Mouse (Mus musculus) mature B cell (primary cell): ENCODE measurements around the gene Trcg1.
"Not testable (repeated sequence)": the region's sequence is repeated elsewhere in the genome, so short reads cannot be mapped to it uniquely, and the experiment has no call there.

ENCODE experiments used
- in situ Hi-C: fragments of 300-500 bp; cut with MboI; formaldehyde crosslinking; loops from 2 replicates; pipeline ENCODE4 v1.14.3; 2019

Trcg1 gene

GRCm38 (mm10) chr9:57236256-57236655 lies at the start of gene Trcg1:
TSS of gene Trcg1 (plus strand) at chr9:57236556.
- in situ Hi-C loops, result no loop called here

DNA sequence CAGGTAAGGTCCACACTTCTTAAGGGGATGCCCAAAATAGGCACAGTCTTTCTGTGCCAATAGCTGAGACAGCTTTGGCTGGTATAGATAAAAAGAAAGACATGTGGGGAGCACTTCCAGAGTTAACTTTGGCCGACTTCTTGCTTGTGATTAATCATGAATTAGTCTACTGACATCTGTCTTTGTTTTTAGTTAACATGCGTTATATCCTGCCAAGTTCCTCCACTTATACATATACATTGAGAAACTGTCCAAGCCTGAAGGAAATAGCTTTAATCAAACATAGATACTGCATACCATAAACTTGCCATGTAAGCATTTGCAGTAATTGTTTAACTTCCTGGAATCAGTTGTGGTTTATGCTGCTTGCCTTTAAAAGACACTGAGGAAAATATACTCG lies 39.6 kb upstream of the Trcg1 start:
- in situ Hi-C loops, result no loop called here

DNA sequence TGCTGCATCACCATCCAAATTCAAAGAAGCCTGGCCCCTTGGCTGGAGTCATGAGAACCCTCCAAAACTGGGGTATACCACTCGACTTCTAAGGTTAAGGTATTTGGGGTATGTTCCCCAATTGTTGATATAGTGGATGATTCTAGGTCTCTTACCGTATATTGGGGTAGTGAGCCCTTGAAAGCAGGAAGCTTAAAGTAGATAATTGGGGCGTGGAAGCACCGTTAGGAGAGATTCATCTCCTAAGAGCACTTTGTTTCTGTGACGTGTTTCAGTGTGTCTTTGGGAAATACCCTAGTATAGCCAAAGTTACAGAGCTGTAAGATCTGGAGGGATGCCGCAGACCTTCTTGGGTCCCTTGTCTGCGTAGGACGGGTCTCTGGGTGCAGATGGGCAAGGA lies 38.9 kb upstream of the Trcg1 start:
- in situ Hi-C loops, result no loop called here

DNA sequence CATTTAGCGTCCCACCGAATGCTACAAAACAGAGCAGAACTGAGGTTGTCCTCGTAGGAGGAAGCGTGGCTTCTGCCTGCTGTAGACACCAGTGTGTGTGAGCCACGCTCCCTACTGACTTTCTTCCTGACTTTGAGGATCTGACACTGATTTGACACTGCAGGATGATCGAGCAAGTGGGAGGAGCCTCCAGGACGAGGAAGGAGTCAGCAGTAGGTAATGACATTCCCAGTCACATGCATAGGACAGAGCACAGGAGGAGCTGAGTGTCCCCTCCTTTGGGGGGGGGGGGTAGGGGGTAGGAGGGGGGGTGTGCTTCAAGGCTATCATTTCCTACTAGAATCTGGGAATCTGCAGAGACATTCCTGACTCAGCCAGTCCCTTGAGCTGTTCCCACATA lies 33.4 kb upstream of the Trcg1 start:
- in situ Hi-C loops, result no loop called here

- in situ Hi-C loops, result not testable (repeated sequence)
Measured at GRCm38 (mm10) chr9:57203571-57203970, 32.8 kb upstream of the Trcg1 start.

- in situ Hi-C loops, result no loop called here
Measured at GRCm38 (mm10) chr9:57206896-57207295, 29.5 kb upstream of the Trcg1 start.

DNA sequence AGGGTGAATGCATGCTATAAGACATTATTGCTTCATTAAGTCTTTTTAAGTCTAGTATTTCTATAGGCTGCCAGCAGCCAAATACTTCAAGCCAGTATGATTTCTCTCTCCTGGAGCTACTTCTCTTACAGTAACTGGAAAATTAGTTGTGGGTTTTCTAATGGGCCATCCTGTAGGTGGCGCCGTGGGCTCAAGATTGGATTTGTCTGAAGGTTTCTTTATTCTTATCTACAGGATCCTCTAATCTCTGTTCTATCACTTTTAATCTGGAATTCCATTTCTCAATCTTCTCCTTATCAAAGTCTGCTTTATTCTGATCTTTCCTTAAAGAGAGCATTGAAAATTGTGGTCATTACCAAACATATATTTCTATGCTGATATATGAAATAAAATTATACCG lies 27.0 kb upstream of the Trcg1 start:
- in situ Hi-C loops, result no loop called here

GRCm38 (mm10) chr9:57212448-57213222 lies 23.7 kb upstream of the Trcg1 start:
- in situ Hi-C loops, result no loop called here

- in situ Hi-C loops, result no loop called here
Measured at GRCm38 (mm10) chr9:57214500-57214899, 21.9 kb upstream of the Trcg1 start.

GRCm38 (mm10) chr9:57217220-57217619 lies 19.1 kb upstream of the Trcg1 start:
- in situ Hi-C loops, result no loop called here

DNA sequence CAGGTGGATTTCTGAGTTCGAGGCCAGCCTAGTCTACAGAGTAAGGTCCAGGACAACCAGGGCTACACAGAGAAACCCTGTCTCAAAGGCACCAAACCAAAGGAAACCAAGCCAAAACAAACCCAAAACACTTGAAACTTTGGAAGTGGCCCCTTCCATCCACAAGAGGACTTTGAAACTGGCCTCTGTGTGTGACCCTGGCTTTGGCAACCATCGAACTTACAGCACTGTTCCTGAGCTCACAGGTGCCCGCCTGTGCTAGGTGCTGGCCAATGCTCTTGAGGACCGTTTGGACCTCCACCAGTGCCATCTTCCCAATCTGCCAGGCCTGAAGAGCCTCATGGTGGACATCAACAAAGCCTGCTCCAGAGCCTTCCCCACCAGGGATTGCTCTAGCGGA lies 17.6 kb upstream of the Trcg1 start:
- in situ Hi-C loops, result no loop called here

DNA sequence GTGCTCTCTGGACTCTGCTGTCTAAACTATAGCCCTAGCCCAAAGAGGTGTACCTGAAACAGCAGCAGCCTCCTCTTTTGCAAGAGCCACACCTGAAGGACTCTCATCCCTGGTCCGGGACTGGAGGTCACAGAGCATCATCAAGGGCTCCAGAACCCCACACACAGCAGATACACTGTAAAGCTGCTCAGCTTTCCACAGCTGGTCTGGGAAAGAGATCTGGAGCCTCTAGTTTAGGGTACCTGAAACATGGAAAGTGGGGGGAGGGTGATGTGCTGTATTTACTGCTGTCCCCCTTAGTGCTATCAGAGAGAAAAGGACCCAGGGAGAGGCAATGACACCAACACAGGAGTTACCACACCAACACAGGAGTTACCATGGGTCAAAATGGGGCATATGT lies 16.8 kb upstream of the Trcg1 start:
- in situ Hi-C loops, result no loop called here

GRCm38 (mm10) chr9:57220356-57220755 lies 16.0 kb upstream of the Trcg1 start:
- in situ Hi-C loops, result no loop called here

DNA sequence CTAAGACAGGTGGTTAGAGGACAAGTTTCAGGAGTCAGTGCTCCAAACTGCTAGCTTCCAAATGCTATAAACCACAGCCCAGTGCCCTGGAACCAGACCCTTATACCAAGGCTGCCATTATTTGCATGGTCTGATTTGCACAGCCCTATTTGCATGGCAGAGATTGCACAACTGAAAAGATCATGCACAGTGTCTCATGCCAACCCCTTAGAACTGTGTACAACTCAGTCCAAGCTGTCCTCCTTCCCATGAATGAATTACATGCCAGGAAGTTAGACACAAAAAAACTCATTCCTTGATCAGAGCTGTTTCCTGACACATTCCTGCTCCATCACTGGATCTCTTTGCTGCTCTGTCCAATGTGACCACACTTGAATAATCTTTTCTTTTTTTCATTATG lies 13.0 kb upstream of the Trcg1 start:
- in situ Hi-C loops, result no loop called here

DNA sequence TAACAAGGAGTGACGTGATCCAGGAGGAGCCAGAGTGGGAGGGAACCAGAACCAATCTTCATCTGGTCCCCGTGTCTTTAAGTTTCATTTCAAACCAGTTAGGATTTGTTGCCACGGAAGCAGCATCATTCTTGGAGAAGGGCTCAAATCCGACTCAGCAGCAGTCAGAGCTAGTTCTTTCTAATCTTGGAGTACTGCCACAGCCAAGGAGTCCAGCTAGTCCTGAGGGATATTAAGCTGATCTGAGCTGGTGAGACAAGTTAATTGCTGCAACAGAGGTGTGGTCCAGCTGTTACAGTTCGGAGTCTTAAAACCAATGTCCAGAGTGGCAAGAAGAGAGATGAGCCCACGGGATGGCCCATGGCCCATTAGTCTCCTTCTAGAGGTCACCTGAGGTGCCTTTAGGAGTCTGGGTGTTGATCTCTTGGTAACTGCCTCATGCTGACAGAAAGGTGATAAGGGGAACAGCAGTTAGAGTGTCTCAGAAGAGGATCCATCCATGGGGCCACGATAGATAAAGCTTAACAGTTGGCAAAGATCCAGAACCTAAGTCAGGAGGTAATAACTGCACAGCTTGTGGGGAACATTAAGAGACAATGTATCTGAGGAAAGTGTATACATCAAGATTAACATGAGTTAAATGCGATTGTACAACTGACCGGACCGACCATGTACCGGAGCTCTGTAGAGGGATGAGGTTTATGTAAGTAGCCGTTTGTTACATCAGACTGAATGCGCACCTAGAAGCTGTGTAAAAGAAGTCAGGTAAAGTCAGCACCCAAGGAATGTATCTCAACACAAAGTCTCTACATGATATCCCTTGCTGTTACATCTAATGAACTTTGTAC lies 10.4 kb upstream of the Trcg1 start:
- in situ Hi-C loops, result no loop called here

- in situ Hi-C loops, result not testable (repeated sequence)
Measured at GRCm38 (mm10) chr9:57226628-57227122, 9.7 kb upstream of the Trcg1 start.

- in situ Hi-C loops, result no loop called here
Measured at GRCm38 (mm10) chr9:57227203-57227602, 9.2 kb upstream of the Trcg1 start.

DNA sequence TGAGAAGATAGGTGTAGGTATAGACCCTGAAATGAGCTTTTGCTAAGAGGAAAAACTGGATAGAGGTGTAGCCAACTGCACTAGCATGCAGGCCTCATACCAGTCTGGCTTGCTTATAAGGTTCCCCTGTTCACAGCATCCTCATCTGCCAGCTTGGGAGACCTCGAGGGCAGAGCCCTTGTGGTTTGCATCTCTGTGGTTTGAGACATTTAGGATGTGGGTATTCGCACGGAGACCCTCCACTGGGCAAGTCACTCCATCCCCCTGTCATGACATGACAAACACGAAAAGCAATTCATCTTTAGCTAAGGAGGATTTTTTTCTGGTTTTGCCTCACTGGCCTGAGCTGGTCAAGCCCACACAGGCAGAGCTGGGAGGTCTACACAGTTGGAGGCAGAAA lies 8.2 kb upstream of the Trcg1 start:
- in situ Hi-C loops, result no loop called here

DNA sequence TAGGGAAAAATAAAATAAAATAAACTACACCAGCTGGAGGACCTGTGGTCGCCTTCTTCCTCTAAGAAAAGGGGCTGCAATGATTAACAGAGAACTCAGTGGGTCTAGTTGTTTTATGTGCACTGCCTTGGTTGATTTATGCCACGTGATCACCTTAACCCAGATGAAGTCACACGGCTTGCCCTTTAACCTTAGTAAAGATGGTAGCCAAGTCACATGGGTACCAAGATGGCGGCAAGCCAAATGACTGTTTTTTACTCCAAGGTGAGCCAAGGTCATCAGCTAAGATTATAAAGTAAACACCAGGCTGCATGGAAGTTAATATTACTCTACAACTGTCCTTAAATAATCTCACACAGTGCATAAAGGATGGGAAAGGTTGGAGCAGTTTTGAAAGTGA lies 6.6 kb upstream of the Trcg1 start:
- in situ Hi-C loops, result no loop called here

GRCm38 (mm10) chr9:57230146-57230783 lies 6.1 kb upstream of the Trcg1 start:
- in situ Hi-C loops, result no loop called here

GRCm38 (mm10) chr9:57231536-57232255 lies 4.7 kb upstream of the Trcg1 start:
- in situ Hi-C loops, result no loop called here
